Mouse (Mus musculus) ovary, adult 18-20 months (tissue): ENCODE results near the gene Sdr42e1.

Experiments used
- DNase-seq: peaks from one replicate; pipeline ENCODE4 v3.0.0; 2022; ENCODE audit warnings: low spot score, mixed read lengths

Sdr42e1 gene

GRCm38 (mm10) chr8:117673430-117673830 is at the start of gene Sdr42e1:
TSS of gene Sdr42e1 (minus strand) at chr8:117673689.
- peak; percentile 12 for DNase-seq

- no peak for DNase-seq
Measured at GRCm38 (mm10) chr8:117718152-117718860, 44.8 kb upstream of the Sdr42e1 start.

GRCm38 (mm10) chr8:117715896-117716295 is 42.4 kb upstream of the Sdr42e1 start:
- DNase-seq: no peak

GRCm38 (mm10) chr8:117714604-117715003 is 41.1 kb upstream of the Sdr42e1 start:
- peak; percentile 28 for DNase-seq

GRCm38 (mm10) chr8:117712226-117712625 is 38.7 kb upstream of the Sdr42e1 start:
- DNase-seq: no peak

- DNase-seq: no peak
Measured at GRCm38 (mm10) chr8:117706141-117706540, 32.7 kb upstream of the Sdr42e1 start.

GRCm38 (mm10) chr8:117702701-117703100 is 29.2 kb upstream of the Sdr42e1 start:
- no peak for DNase-seq

GRCm38 (mm10) chr8:117701859-117702258 is 28.4 kb upstream of the Sdr42e1 start, which contains the start of gene Hsd17b2:
TSS of gene Hsd17b2 (plus strand) at chr8:117701904.
- DNase-seq: no peak

- no peak for DNase-seq
Measured at GRCm38 (mm10) chr8:117701246-117701645, 27.8 kb upstream of the Sdr42e1 start.

GRCm38 (mm10) chr8:117700699-117701098 is 27.2 kb upstream of the Sdr42e1 start:
- DNase-seq: no peak

- no peak for DNase-seq
Measured at GRCm38 (mm10) chr8:117697248-117697647, 23.8 kb upstream of the Sdr42e1 start.

GRCm38 (mm10) chr8:117695636-117696035 is 22.1 kb upstream of the Sdr42e1 start:
- no peak for DNase-seq

- DNase-seq: no peak
Measured at GRCm38 (mm10) chr8:117692131-117692530, 18.6 kb upstream of the Sdr42e1 start.

- DNase-seq: no peak
Measured at GRCm38 (mm10) chr8:117687890-117688289, 14.4 kb upstream of the Sdr42e1 start.

GRCm38 (mm10) chr8:117684504-117684903 is 11.0 kb upstream of the Sdr42e1 start:
- no peak for DNase-seq

GRCm38 (mm10) chr8:117683925-117684472 is 10.5 kb upstream of the Sdr42e1 start:
- no peak for DNase-seq

GRCm38 (mm10) chr8:117678650-117679049 is 5.2 kb upstream of the Sdr42e1 start:
- DNase-seq: no peak

GRCm38 (mm10) chr8:117677011-117677410 is 3.5 kb upstream of the Sdr42e1 start:
- no peak for DNase-seq

GRCm38 (mm10) chr8:117676460-117676859 is 3.0 kb upstream of the Sdr42e1 start:
- no peak for DNase-seq

GRCm38 (mm10) chr8:117675171-117675570 is 1.7 kb upstream of the Sdr42e1 start:
- no peak for DNase-seq

GRCm38 (mm10) chr8:117672558-117672957 is 931 bp downstream of the Sdr42e1 start:
- DNase-seq: no peak

GRCm38 (mm10) chr8:117670461-117670860 is 3.0 kb downstream of the Sdr42e1 start:
- no peak for DNase-seq

- no peak for DNase-seq
Measured at GRCm38 (mm10) chr8:117667349-117668124, 6.0 kb downstream of the Sdr42e1 start.
